Mouse (Mus musculus) CH12.LX (cell line): ENCODE results near the gene Acaca. TPM values are rescaled to one million over a fixed set of nuclear protein-coding genes. Genes with fewer than 3 reads are reported as not detected.

Experiments used
- DNase-seq: peaks from one replicate; pipeline ENCODE4 v3.0.0-alpha.2; 2013; ENCODE audit errors: extremely low read depth
- H3K27ac ChIP-seq: 2 replicates; pipeline ENCODE4 v1.5.1; 2012; ENCODE audit warnings: low read depth, mild to moderate bottlenecking, control low read depth, moderate library complexity; ENCODE audit not compliant: insufficient read depth
- H3K27me3 ChIP-seq: replicated peaks from 2 replicates; pipeline ENCODE3; 2012; ENCODE audit warnings: inconsistent platforms
- H3K36me3 ChIP-seq, 2 experiments: replicated peaks in 1 of 2; 2 replicates each; pipeline versions ENCODE3 to v1.6.1; 2012; ENCODE audit warnings: inconsistent platforms in 1 of 2, low read length in 1 of 2, mild to moderate bottlenecking in 1 of 2, mixed read lengths in 1 of 2, moderate library complexity in 1 of 2; ENCODE audit not compliant: control insufficient read depth in 1 of 2, insufficient read depth in 1 of 2
- H3K4me1 ChIP-seq, 2 experiments: 2 replicates each; pipeline ENCODE4 v1.6.1; 2012; ENCODE audit warnings: inconsistent platforms in 1 of 2, moderate library complexity in 1 of 2; ENCODE audit not compliant: insufficient read depth in 2 of 2, control insufficient read depth in 1 of 2
- H3K4me2 ChIP-seq: 2 replicates; pipeline ENCODE4 v1.6.1; 2012; ENCODE audit warnings: low read depth, mild to moderate bottlenecking, control low read depth; ENCODE audit not compliant: poor library complexity, insufficient read depth, severe bottlenecking
- H3K4me3 ChIP-seq, 3 experiments: fragments of 150-350 bp in 1 of 3; sonication (generic) in 1 of 3; replicated peaks in 1 of 3; 2 replicates each; pipeline versions ENCODE3 to v1.5.1; 2011 to 2012; ENCODE audit warnings: low read depth in 2 of 3, low read length in 2 of 3, mild to moderate bottlenecking in 2 of 3, moderate library complexity in 2 of 3, control low read depth in 1 of 3, improper control_type of control experiment in 1 of 3, inconsistent platforms in 1 of 3, mixed read lengths in 1 of 3; ENCODE audit not compliant: poor library complexity in 1 of 3
- H3K79me2 ChIP-seq: replicated peaks from 2 replicates; pipeline ENCODE4 v1.6.1; 2012; ENCODE audit warnings: mild to moderate bottlenecking, moderate library complexity; ENCODE audit not compliant: control insufficient read depth, poor library complexity, insufficient read depth, severe bottlenecking; ENCODE audit errors: extremely low read depth
- H3K9ac ChIP-seq: 2 replicates; pipeline ENCODE4 v1.6.1; 2012; ENCODE audit warnings: low read depth, mild to moderate bottlenecking, control low read depth, moderate library complexity; ENCODE audit not compliant: insufficient read depth
- H3K9me3 ChIP-seq: replicated peaks from 2 replicates; pipeline ENCODE3; 2012; ENCODE audit warnings: low read length, inconsistent platforms, mixed read lengths
- BHLHE40 ChIP-seq: IDR thresholded peaks from 2 replicates; pipeline ENCODE4 v1.6.1; 2011; ENCODE audit warnings: mild to moderate bottlenecking, low read depth, low read length, improper control_type of control experiment
- CTCF ChIP-seq, 2 experiments: IDR thresholded peaks in 1 of 2; conservative IDR thresholded peaks in 1 of 2; 2 replicates each; pipeline ENCODE4 v1.5.1; 2011 to 2012; ENCODE audit warnings: low read depth in 2 of 2, low read length in 2 of 2, improper control_type of control experiment in 1 of 2, inconsistent platforms in 1 of 2, mild to moderate bottlenecking in 1 of 2, moderate library complexity in 1 of 2
- E2F4 ChIP-seq: IDR thresholded peaks from 2 replicates; pipeline ENCODE4 v1.6.1; 2011; ENCODE audit warnings: low read depth, low read length, improper control_type of control experiment; ENCODE audit not compliant: insufficient replicate concordance
- ELF1 ChIP-seq: IDR thresholded peaks from 2 replicates; pipeline ENCODE4 v1.6.1; 2014; ENCODE audit warnings: low read depth, mild to moderate bottlenecking, inconsistent platforms, low read length, improper control_type of control experiment
- EP300 ChIP-seq: IDR thresholded peaks from 2 replicates; pipeline ENCODE4 v1.6.1; 2011; ENCODE audit warnings: low read length, improper control_type of control experiment
- ETS1 ChIP-seq: conservative IDR thresholded peaks from 2 replicates; pipeline ENCODE4 v1.6.1; 2012; ENCODE audit warnings: low read depth, mild to moderate bottlenecking, inconsistent platforms, low read length, improper control_type of control experiment, moderate library complexity
- GABPA ChIP-seq: IDR thresholded peaks from 2 replicates; pipeline ENCODE4 v1.6.1; 2012; ENCODE audit warnings: low read depth, low read length, improper control_type of control experiment, inconsistent platforms; ENCODE audit not compliant: insufficient replicate concordance
- MAFK ChIP-seq: IDR thresholded peaks from 2 replicates; pipeline ENCODE4 v1.6.1; 2011; ENCODE audit warnings: low read length, improper control_type of control experiment; ENCODE audit not compliant: insufficient replicate concordance
- MAX ChIP-seq: IDR thresholded peaks from 2 replicates; pipeline ENCODE4 v1.6.1; 2011; ENCODE audit warnings: low read length, improper control_type of control experiment
- MAZ ChIP-seq: IDR thresholded peaks from 2 replicates; pipeline ENCODE4 v1.6.1; 2012; ENCODE audit warnings: low read depth, mild to moderate bottlenecking, inconsistent platforms, low read length, improper control_type of control experiment, moderate library complexity
- MEF2A ChIP-seq: IDR thresholded peaks from 2 replicates; pipeline ENCODE4 v1.6.1; 2014; ENCODE audit warnings: low read depth, mild to moderate bottlenecking, inconsistent platforms, low read length, improper control_type of control experiment, borderline replicate concordance
- MXI1 ChIP-seq: IDR thresholded peaks from 2 replicates; pipeline ENCODE4 v1.6.1; 2011; ENCODE audit warnings: mild to moderate bottlenecking, low read depth, low read length, improper control_type of control experiment
- NRF1 ChIP-seq: IDR thresholded peaks from 2 replicates; pipeline ENCODE4 v1.6.1; 2014; ENCODE audit warnings: low read depth, mild to moderate bottlenecking, inconsistent platforms, low read length, improper control_type of control experiment, moderate library complexity
- PAX5 ChIP-seq: IDR thresholded peaks from 2 replicates; pipeline ENCODE4 v1.6.1; 2012; ENCODE audit warnings: low read length, inconsistent platforms, mixed read lengths
- POLR2AphosphoS2 ChIP-seq: IDR thresholded peaks from 2 replicates; pipeline ENCODE4 v1.6.1; 2011; ENCODE audit warnings: low read depth, low read length, improper control_type of control experiment
- RAD21 ChIP-seq: IDR thresholded peaks from 2 replicates; pipeline ENCODE4 v1.6.1; 2011; ENCODE audit warnings: low read depth, mild to moderate bottlenecking, low read length, improper control_type of control experiment, moderate library complexity
- SIN3A ChIP-seq: IDR thresholded peaks from 2 replicates; pipeline ENCODE4 v1.6.1; 2012; ENCODE audit warnings: low read length, improper control_type of control experiment, inconsistent platforms
- SMC3 ChIP-seq: IDR thresholded peaks from 2 replicates; pipeline ENCODE4 v1.6.1; 2011; ENCODE audit warnings: low read depth, low read length, improper control_type of control experiment
- TBP ChIP-seq: conservative IDR thresholded peaks from 2 replicates; pipeline ENCODE4 v1.6.1; 2011; ENCODE audit warnings: low read depth, low read length, improper control_type of control experiment
- TCF12 ChIP-seq: IDR thresholded peaks from 2 replicates; pipeline ENCODE4 v1.6.1; 2014; ENCODE audit warnings: low read depth, mild to moderate bottlenecking, inconsistent platforms, low read length, improper control_type of control experiment
- USF1 ChIP-seq: IDR thresholded peaks from 2 replicates; pipeline ENCODE4 v1.6.1; 2014; ENCODE audit warnings: low read depth, mild to moderate bottlenecking, inconsistent platforms, low read length, improper control_type of control experiment
- USF2 ChIP-seq: conservative IDR thresholded peaks from 2 replicates; pipeline ENCODE4 v1.6.1; 2011; ENCODE audit warnings: low read depth, low read length, improper control_type of control experiment
- ZC3H11A ChIP-seq: IDR thresholded peaks from 2 replicates; pipeline ENCODE4 v1.6.1; 2012; ENCODE audit warnings: low read depth, mild to moderate bottlenecking, inconsistent platforms, low read length, improper control_type of control experiment
- ZKSCAN1 ChIP-seq: IDR thresholded peaks from 2 replicates; pipeline ENCODE4 v1.6.1; 2012; ENCODE audit warnings: low read depth, inconsistent platforms, low read length, improper control_type of control experiment, borderline replicate concordance
- ZMIZ1 ChIP-seq: IDR thresholded peaks from 2 replicates; pipeline ENCODE4 v1.6.1; 2012; ENCODE audit warnings: low read depth, mild to moderate bottlenecking, inconsistent platforms, low read length, improper control_type of control experiment
- dilution Hi-C: fragments of 300-500 bp; cut with MboI; formaldehyde crosslinking; loops from 2 replicates; pipeline ENCODE4 v1.14.3; 2020; ENCODE audit warnings: low sequenced_read_pairs; ENCODE audit not compliant: extremely low pct_unique_long_range_greater_than_20kb, extremely low pct_ligation_motif_present
- in situ Hi-C: fragments of 300-500 bp; cut with MboI; formaldehyde crosslinking; loops from 3 replicates; pipeline ENCODE4 v1.14.3; 2019; ENCODE audit warnings: low sequenced_read_pairs, low pct_ligation_motif_present, low pct_unique_long_range_greater_than_20kb, mixed read lengths
- polyA plus RNA-seq: library from polyadenylated mRNA; unstranded; fragments of >175 nt; gene quantifications from 2 replicates; pipeline ENCODE4 v1.2.1, GENCODE M21; 2012; ENCODE audit warnings: low read depth; ENCODE audit not compliant: insufficient read length
- total RNA-seq, 2 experiments: library from RNA; depleted of rRNA; stranded (reverse); fragments of 300-350 nt in 1 of 2; fragments of >200 nt in 1 of 2; gene quantifications; 2 replicates each; pipeline ENCODE4 v1.2.3; 2012 to 2014

Acaca gene
- total and polyA plus RNA-seq, 3 experiments: 36.9 to 62.6 (median 61.7) TPM

GRCm38 (mm10) chr11:84268068-84268467, 138.6 kb downstream of the Acaca start:
- peaks cover 43 to 94% of the 10 kb centered on the region in 2 experiments for H3K36me3 ChIP-seq
- in situ Hi-C loops (loop anchor here (10.0 kb wide), 1 partner anchor 547 kb away; the partner anchor contains the start of gene Mrm1), dilution Hi-C loops (no loop called here)
- no peak overlapping the region for H3K9ac ChIP-seq
- H3K79me2 ChIP-seq: 0 out of 2 replicates have a peak, but pooled peaks cover 2% of the 10 kb centered on the region
- TF ChIP-seq MAX (no peak), ZMIZ1 (no peak), MXI1 (no peak), BHLHE40 (no peak), ETS1 (no peak), USF1 (no peak), SMC3 (peak; percentile 16; the same call in 1 of the 2 replicates), EP300 (no peak), CTCF (conservative IDR thresholded peaks at IDR 0.05 in 1 of 2, IDR thresholded peaks at IDR 0.05 in 1 of 2; ENCODE audit: low read depth in 2 of 2, low read length in 2 of 2) (peak; percentile 42 to 70)
- no peaks in the 10 kb centered on the region for H3K4me1 ChIP-seq
- H3K4me3 ChIP-seq: no peak overlapping the region
- no peak overlapping the region for H3K27ac ChIP-seq
- H3K4me2 ChIP-seq: no peak overlapping the region
- DNase-seq: peak; percentile 39
- no peaks in the 10 kb centered on the region for H3K9me3 ChIP-seq
- H3K27me3 ChIP-seq: no peaks in the 10 kb centered on the region

GRCm38 (mm10) chr11:84270511-84270910, 141.0 kb downstream of the Acaca start:
- in situ Hi-C loops: no loop called here
- H3K4me2 ChIP-seq: no peak overlapping the region
- H3K9me3 ChIP-seq: no peaks in the 10 kb centered on the region
- 0 out of 2 replicates have a peak, but pooled peaks cover 2% of the 10 kb centered on the region for H3K79me2 ChIP-seq
- DNase-seq: no peak
- no peaks in the 10 kb centered on the region for H3K27me3 ChIP-seq
- H3K27ac ChIP-seq: no peak overlapping the region
- H3K4me3 ChIP-seq: no peak overlapping the region
- no peak overlapping the region for H3K9ac ChIP-seq
- peaks cover 39 to 86% of the 10 kb centered on the region in 2 experiments for H3K36me3 ChIP-seq
- TF ChIP-seq NRF1: no peak
- dilution Hi-C loops: no loop called here
- no peaks in the 10 kb centered on the region for H3K4me1 ChIP-seq

- Histone ChIP-seq H3K36me3 (peaks cover 43 to 86% of the 10 kb centered on the region in 2 experiments), H3K9me3 (no peaks in the 10 kb centered on the region), H3K27me3 (no peaks in the 10 kb centered on the region), H3K27ac (no peak overlapping the region), H3K4me3 (no peak overlapping the region), H3K9ac (no peak overlapping the region), H3K4me1 (no peaks in the 10 kb centered on the region), H3K79me2 (0 out of 2 replicates have a peak, but pooled peaks cover 2% of the 10 kb centered on the region), H3K4me2 (no peak overlapping the region)
- dilution Hi-C loops (no loop called here), in situ Hi-C loops (no loop called here)
- TF ChIP-seq E2F4 (no peak), EP300 (no peak), ELF1 (no peak), SIN3A (no peak), PAX5 (no peak), GABPA (no peak), MXI1 (no peak), TCF12 (no peak), TBP (no peak), RAD21 (no peak), MEF2A (no peak), ZKSCAN1 (no peak), MAZ (no peak), ZC3H11A (no peak), POLR2AphosphoS2 (no peak), MAFK (no peak), USF2 (no peak)
- no peak for DNase-seq
Observed at GRCm38 (mm10) chr11:84271948-84272347, 142.5 kb downstream of the Acaca start.
